Mouse (Mus musculus) liver, embryonic 15.5 days (tissue): ENCODE results near the gene Atxn2l. TPM values are rescaled to one million over a fixed set of nuclear protein-coding genes. Genes with fewer than 3 reads are reported as not detected.

ENCODE experiments used
- ATAC-seq: fragments of 200-750 bp; cut with Nextera tagmentation; 2 replicates; pipeline ENCODE4 v1.8.0; 2017; ENCODE audit warnings: moderate number of reproducible peaks, mild to moderate bottlenecking, moderate library complexity; ENCODE audit not compliant: insufficient read depth
- H3K27ac ChIP-seq: fragments of 300-500 bp; sonication (generic); replicated peaks from 2 replicates; pipeline ENCODE4 v1.5.1; 2015; ENCODE audit warnings: mild to moderate bottlenecking, inconsistent platforms
- H3K27me3 ChIP-seq: fragments of 300-500 bp; sonication (generic); 2 replicates; pipeline ENCODE4 v1.6.1; 2015; ENCODE audit warnings: mild to moderate bottlenecking, inconsistent platforms
- H3K36me3 ChIP-seq: fragments of 300-500 bp; sonication (generic); replicated peaks from 2 replicates; pipeline ENCODE4 v1.6.1; 2015; ENCODE audit warnings: moderate library complexity, mild to moderate bottlenecking, inconsistent platforms
- H3K4me1 ChIP-seq: fragments of 300-500 bp; sonication (generic); replicated peaks from 2 replicates; pipeline ENCODE4 v1.6.1; 2015; ENCODE audit warnings: inconsistent platforms
- H3K4me2 ChIP-seq: fragments of 300-500 bp; sonication (generic); 2 replicates; pipeline ENCODE4 v1.6.1; 2015; ENCODE audit warnings: moderate library complexity, mild to moderate bottlenecking, inconsistent platforms
- H3K4me3 ChIP-seq: fragments of 300-500 bp; sonication (generic); replicated peaks from 2 replicates; pipeline ENCODE4 v1.5.1; 2015; ENCODE audit warnings: mild to moderate bottlenecking, inconsistent platforms
- H3K9ac ChIP-seq: fragments of 300-500 bp; sonication (generic); 2 replicates; pipeline ENCODE4 v1.6.1; 2015; ENCODE audit warnings: moderate library complexity, mild to moderate bottlenecking, inconsistent platforms
- H3K9me3 ChIP-seq: fragments of 300-500 bp; sonication (generic); replicated peaks from 2 replicates; pipeline ENCODE4 v1.6.1; 2016; ENCODE audit warnings: inconsistent platforms
- WGBS: fragments of 180-500 bp; shearing (Covaris S2); methylation state at CpG from one replicate; pipeline ENCODE4 v1.1.7; 2015; ENCODE audit warnings: mixed read lengths; ENCODE audit not compliant: insufficient replicate concordance; 5-methylcytosine and 5-hydroxymethylcytosine counted together
- polyA plus RNA-seq: library from polyadenylated mRNA; unstranded; fragments of >200 nt; fragmentation: Nextera tagmentation; extraction: Ambion mirVana; gene quantifications from 2 replicates; pipeline ENCODE4 v1.2.1, GENCODE M21; 2015

The Atxn2l gene
- polyA plus RNA-seq, 1 experiment from 2014 or later, result 26.8 TPM

- Histone ChIP-seq H3K36me3 (no peaks in the 10 kb centered on the region), H3K4me3 (no peak overlapping the region), H3K9me3 (no peaks in the 10 kb centered on the region), H3K27me3 (peaks cover 5% of the 10 kb centered on the region; the same call in 1 of the 2 replicates), H3K4me1 (no peaks in the 10 kb centered on the region), H3K27ac (no peak overlapping the region), H3K4me2 (no peak overlapping the region), H3K9ac (no peak overlapping the region)
- 56% methylated on average over 3 of the region's 3 CpGs for WGBS
- ATAC-seq, result no peak
Measured at GRCm38 (mm10) chr7:126511287-126511686, 8.1 kb upstream of the Atxn2l start.

GRCm38 (mm10) chr7:126507126-126507778, 4.0 kb upstream of the Atxn2l start:
- H3K4me1 ChIP-seq, result peaks cover 8% of the 10 kb centered on the region
- no peak overlapping the region for H3K9ac ChIP-seq
- 78% methylated on average over 8 of the region's 8 CpGs for WGBS

GRCm38 (mm10) chr7:126504913-126505312, 1.7 kb upstream of the Atxn2l start:
- no peak for ATAC-seq
- Histone ChIP-seq H3K36me3 (peaks cover 13% of the 10 kb centered on the region), H3K4me2 (no peak overlapping the region), H3K9ac (no peak overlapping the region), H3K9me3 (no peaks in the 10 kb centered on the region), H3K27me3 (no peaks in the 10 kb centered on the region), H3K27ac (no peak overlapping the region), H3K4me1 (peaks cover 22% of the 10 kb centered on the region), H3K4me3 (no peak overlapping the region)
- WGBS, result 68% methylated on average over 2 of the region's 2 CpGs

More at GRCm38 (mm10) chr7:126507126-126507778, 4.0 kb upstream of the Atxn2l start:
- H3K4me2 ChIP-seq, result no peak overlapping the region
- no peaks in the 10 kb centered on the region for H3K9me3 ChIP-seq
- H3K36me3 ChIP-seq, result no peaks in the 10 kb centered on the region
- H3K27me3 ChIP-seq, result no peaks in the 10 kb centered on the region
- H3K4me3 ChIP-seq, result no peak overlapping the region
- ATAC-seq, result no peak
- no peak overlapping the region for H3K27ac ChIP-seq

- peak overlapping the region; percentile 78 for H3K4me3 ChIP-seq
- peak overlapping the region; percentile 100 for H3K27ac ChIP-seq
- WGBS, result under 1% methylated on average over 39 of the region's 40 CpGs
- no peaks in the 10 kb centered on the region for H3K27me3 ChIP-seq
- peaks cover 23% of the 10 kb centered on the region for H3K4me1 ChIP-seq
- no peaks in the 10 kb centered on the region for H3K9me3 ChIP-seq
- peak overlapping the region; percentile 91 for H3K9ac ChIP-seq
- H3K4me2 ChIP-seq, result peak overlapping the region; percentile 78
- peaks cover 35% of the 10 kb centered on the region for H3K36me3 ChIP-seq
- ATAC-seq, result peak; percentile 3; the same call in 1 of the 2 replicates
Measured at GRCm38 (mm10) chr7:126502751-126503150, 486 bp downstream of the Atxn2l start.

GRCm38 (mm10) chr7:126502023-126502741, 1.1 kb downstream of the Atxn2l start:
- H3K27ac ChIP-seq, result peak overlapping the region; percentile 100
- no peaks in the 10 kb centered on the region for H3K27me3 ChIP-seq
- peaks cover 41% of the 10 kb centered on the region for H3K36me3 ChIP-seq
- under 1% methylated on average over 55 of the region's 57 CpGs for WGBS
- peak overlapping the region; percentile 78 for H3K4me2 ChIP-seq
- H3K9me3 ChIP-seq, result no peaks in the 10 kb centered on the region
- H3K9ac ChIP-seq, result peak overlapping the region; percentile 91
- peak overlapping the region; percentile 78 for H3K4me3 ChIP-seq
- peak; percentile 79 for ATAC-seq
- H3K4me1 ChIP-seq, result peaks cover 23% of the 10 kb centered on the region

- 1% methylated on average over 9 of the region's 9 CpGs for WGBS
- no peak for ATAC-seq
Measured at GRCm38 (mm10) chr7:126501684-126502022, 1.6 kb downstream of the Atxn2l start.

GRCm38 (mm10) chr7:126499416-126499815, 3.8 kb downstream of the Atxn2l start:
- 91% methylated on average over 7 of the region's 7 CpGs for WGBS
- no peak overlapping the region for H3K4me3 ChIP-seq
- no peaks in the 10 kb centered on the region for H3K9me3 ChIP-seq
- H3K4me2 ChIP-seq, result no peak overlapping the region
- ATAC-seq, result no peak
- H3K9ac ChIP-seq, result no peak overlapping the region
- H3K27me3 ChIP-seq, result no peaks in the 10 kb centered on the region
- peaks cover 29% of the 10 kb centered on the region for H3K4me1 ChIP-seq
- H3K27ac ChIP-seq, result no peak overlapping the region
- peaks cover 68% of the 10 kb centered on the region for H3K36me3 ChIP-seq

More at GRCm38 (mm10) chr7:126501684-126502022, 1.6 kb downstream of the Atxn2l start:
- H3K27me3 ChIP-seq, result no peaks in the 10 kb centered on the region
- H3K9ac ChIP-seq, result peak overlapping the region; percentile 91
- peaks cover 23% of the 10 kb centered on the region for H3K4me1 ChIP-seq
- peak overlapping the region; percentile 78 for H3K4me2 ChIP-seq
- peak overlapping the region; percentile 78 for H3K4me3 ChIP-seq
- H3K36me3 ChIP-seq, result peaks cover 46% of the 10 kb centered on the region
- H3K27ac ChIP-seq, result peak overlapping the region; percentile 100
- H3K9me3 ChIP-seq, result no peaks in the 10 kb centered on the region

GRCm38 (mm10) chr7:126497966-126498365, 5.3 kb downstream of the Atxn2l start:
- Histone ChIP-seq H3K9ac (no peak overlapping the region), H3K4me1 (peaks cover 24% of the 10 kb centered on the region), H3K4me2 (no peak overlapping the region), H3K27me3 (no peaks in the 10 kb centered on the region), H3K36me3 (peaks cover 83% of the 10 kb centered on the region), H3K4me3 (no peak overlapping the region), H3K9me3 (no peaks in the 10 kb centered on the region), H3K27ac (no peak overlapping the region)
- no peak for ATAC-seq
- 84% methylated on average over 12 of the region's 12 CpGs for WGBS

- ATAC-seq, result no peak
- H3K36me3 ChIP-seq, result peaks cover 98% of the 10 kb centered on the region
- H3K4me3 ChIP-seq, result no peak overlapping the region
- peaks cover 24% of the 10 kb centered on the region for H3K4me1 ChIP-seq
- H3K4me2 ChIP-seq, result no peak overlapping the region
- H3K27ac ChIP-seq, result no peak overlapping the region
- 85% methylated on average over 5 of the region's 5 CpGs for WGBS
- no peak overlapping the region for H3K9ac ChIP-seq
- no peaks in the 10 kb centered on the region for H3K9me3 ChIP-seq
- H3K27me3 ChIP-seq, result no peaks in the 10 kb centered on the region
Measured at GRCm38 (mm10) chr7:126496475-126496874, 6.8 kb downstream of the Atxn2l start.

- peak; percentile 49 for ATAC-seq
- Histone ChIP-seq H3K9ac (no peak overlapping the region), H3K27ac (peak overlapping the region; percentile 51), H3K27me3 (no peaks in the 10 kb centered on the region), H3K4me2 (no peak overlapping the region), H3K36me3 (peaks cover 97% of the 10 kb centered on the region), H3K4me3 (no peak overlapping the region), H3K4me1 (peaks cover 9% of the 10 kb centered on the region), H3K9me3 (no peaks in the 10 kb centered on the region)
- 76% methylated on average over 6 of the region's 6 CpGs for WGBS
Measured at GRCm38 (mm10) chr7:126494120-126494519, 9.1 kb downstream of the Atxn2l start.

- 66% methylated on average over 11 of the region's 11 CpGs for WGBS
- H3K9me3 ChIP-seq, result no peaks in the 10 kb centered on the region
- no peaks in the 10 kb centered on the region for H3K27me3 ChIP-seq
- no peak overlapping the region for H3K4me3 ChIP-seq
- peaks cover 80% of the 10 kb centered on the region for H3K36me3 ChIP-seq
- no peak overlapping the region for H3K27ac ChIP-seq
- no peak overlapping the region for H3K4me2 ChIP-seq
- no peak overlapping the region for H3K9ac ChIP-seq
- no peak for ATAC-seq
- H3K4me1 ChIP-seq, result peaks cover 20% of the 10 kb centered on the region
Measured at GRCm38 (mm10) chr7:126491973-126492372, 11.3 kb downstream of the Atxn2l start.
